Mouse (Mus musculus): ENCODE measurements around the gene Tecr.

Tecr gene

GRCm38 (mm10) chr8:83607661-83608397 is at the start of gene Tecr, which contains the start of gene Dnajb1:
Gene Tecr, minus strand, starts transcription at chr8:83607971.
Gene Dnajb1, plus strand, starts transcription at chr8:83608193.
- DNase-seq (ENCODE audit: low read depth, low spot score): peak; percentile 99

- no peak for DNase-seq (ENCODE audit: low read depth, low spot score)
Measured at GRCm38 (mm10) chr8:83656484-83657246, 48.9 kb upstream of the Tecr start.

- no peak for DNase-seq (ENCODE audit: low read depth, low spot score)
Measured at GRCm38 (mm10) chr8:83656043-83656442, 48.3 kb upstream of the Tecr start.

GRCm38 (mm10) chr8:83654725-83655124 is 47.0 kb upstream of the Tecr start:
- no peak for DNase-seq (ENCODE audit: low read depth, low spot score)

GRCm38 (mm10) chr8:83653662-83654017 is 45.9 kb upstream of the Tecr start:
- no peak for DNase-seq (ENCODE audit: low read depth, low spot score)

- no peak for DNase-seq (ENCODE audit: low read depth, low spot score)
Measured at GRCm38 (mm10) chr8:83652744-83653661, 45.2 kb upstream of the Tecr start.

GRCm38 (mm10) chr8:83652030-83652743 is 44.4 kb upstream of the Tecr start, which contains the start of gene Gipc1:
Gene Gipc1, plus strand, starts transcription at chr8:83652677.
- DNase-seq (ENCODE audit: low read depth, low spot score): peak; percentile 98

- no peak for DNase-seq (ENCODE audit: low read depth, low spot score)
Measured at GRCm38 (mm10) chr8:83649699-83650098, 41.9 kb upstream of the Tecr start.

GRCm38 (mm10) chr8:83648031-83648430 is 40.3 kb upstream of the Tecr start:
- no peak for DNase-seq (ENCODE audit: low read depth, low spot score)

- no peak for DNase-seq (ENCODE audit: low read depth, low spot score)
Measured at GRCm38 (mm10) chr8:83647511-83647910, 39.7 kb upstream of the Tecr start.

- no peak for DNase-seq (ENCODE audit: low read depth, low spot score)
Measured at GRCm38 (mm10) chr8:83639649-83640048, 31.9 kb upstream of the Tecr start.

GRCm38 (mm10) chr8:83638856-83639255 is 31.1 kb upstream of the Tecr start:
- no peak for DNase-seq (ENCODE audit: low read depth, low spot score)

GRCm38 (mm10) chr8:83632083-83632707 is 24.4 kb upstream of the Tecr start:
- DNase-seq (ENCODE audit: low read depth, low spot score): no peak

- no peak for DNase-seq (ENCODE audit: low read depth, low spot score)
Measured at GRCm38 (mm10) chr8:83625676-83626299, 18.0 kb upstream of the Tecr start.

- no peak for DNase-seq (ENCODE audit: low read depth, low spot score)
Measured at GRCm38 (mm10) chr8:83624739-83625138, 17.0 kb upstream of the Tecr start.

GRCm38 (mm10) chr8:83623549-83623948 is 15.8 kb upstream of the Tecr start:
- no peak for DNase-seq (ENCODE audit: low read depth, low spot score)

- peak; percentile 85 for DNase-seq (ENCODE audit: low read depth, low spot score)
Measured at GRCm38 (mm10) chr8:83622389-83622989, 14.7 kb upstream of the Tecr start.

GRCm38 (mm10) chr8:83621691-83622388 is 14.1 kb upstream of the Tecr start:
- no peak for DNase-seq (ENCODE audit: low read depth, low spot score)

All from forelimb bud, embryonic 11.5 days (tissue).